Mouse (Mus musculus): ENCODE results near the gene Cadps2.

Gene Cadps2

DNA sequence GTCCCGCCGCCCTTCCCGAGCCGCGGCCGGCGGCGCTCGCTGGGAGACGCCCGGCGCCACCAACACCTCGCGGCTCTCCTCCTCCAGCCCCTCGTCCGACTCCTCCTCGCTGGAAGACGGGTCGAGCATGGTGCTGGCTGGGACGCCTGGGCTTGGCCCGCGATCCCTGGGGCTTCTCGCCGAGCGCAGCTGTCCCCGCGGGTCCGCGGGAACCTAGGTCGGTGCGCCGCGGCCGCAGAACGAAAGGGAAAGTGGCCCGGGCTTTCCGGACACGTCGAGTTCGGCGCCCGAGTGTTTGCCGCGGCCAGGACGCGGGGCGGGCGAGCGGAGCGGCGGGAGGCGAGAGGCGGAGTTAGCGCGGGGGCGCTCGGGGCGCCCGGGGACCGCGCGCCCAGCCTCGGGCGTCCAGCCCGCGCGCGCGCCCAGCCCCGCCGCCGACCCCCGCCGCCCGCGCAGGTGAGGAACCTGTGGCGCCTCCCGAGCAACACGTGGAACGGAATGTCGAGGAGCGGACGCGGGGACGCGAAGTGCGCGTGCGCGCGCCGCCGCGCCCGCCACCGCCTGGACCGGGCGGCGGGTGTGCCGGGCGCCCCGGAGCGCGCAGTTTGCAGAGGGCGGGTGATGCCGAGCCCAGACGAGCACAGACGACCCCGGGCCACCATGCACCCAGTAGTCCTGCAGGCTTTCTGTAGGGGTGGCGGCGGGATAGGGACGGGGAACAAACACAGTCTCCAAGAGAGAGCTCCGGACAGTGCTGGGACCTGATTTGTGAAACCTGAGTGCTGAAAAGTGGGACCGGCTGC lies at the start of gene Cadps2:
TSS of gene Cadps2 (minus strand) at position 413 of the 803 bp plus-strand sequence.
- DNase-seq (ENCODE audit: low read depth, low spot score), result no peak

DNA sequence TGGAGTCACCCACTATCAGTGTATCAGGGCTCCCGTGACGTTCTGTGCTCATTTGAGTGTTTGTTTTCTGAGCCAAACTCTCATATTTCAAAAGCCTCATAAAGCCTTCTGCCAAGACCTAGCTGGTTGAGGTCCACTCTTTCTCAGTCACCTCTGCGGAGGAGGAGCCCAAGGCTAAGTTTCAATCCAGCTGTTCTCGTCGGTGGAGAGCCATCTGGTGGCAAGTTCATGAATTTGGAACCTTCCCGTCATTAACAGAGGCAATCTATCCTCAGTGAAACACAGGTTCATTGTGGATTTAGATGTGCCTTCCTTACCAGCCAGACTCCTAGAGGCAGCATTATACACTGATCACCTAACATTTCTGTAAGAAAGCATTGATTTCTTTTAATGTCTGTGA lies 47.2 kb upstream of the Cadps2 start:
- DNase-seq (ENCODE audit: low read depth, low spot score), result peak; percentile 13

GRCm38 (mm10) chr6:23876765-23877408 lies 37.7 kb upstream of the Cadps2 start:
- no peak for DNase-seq (ENCODE audit: low read depth, low spot score)

DNA sequence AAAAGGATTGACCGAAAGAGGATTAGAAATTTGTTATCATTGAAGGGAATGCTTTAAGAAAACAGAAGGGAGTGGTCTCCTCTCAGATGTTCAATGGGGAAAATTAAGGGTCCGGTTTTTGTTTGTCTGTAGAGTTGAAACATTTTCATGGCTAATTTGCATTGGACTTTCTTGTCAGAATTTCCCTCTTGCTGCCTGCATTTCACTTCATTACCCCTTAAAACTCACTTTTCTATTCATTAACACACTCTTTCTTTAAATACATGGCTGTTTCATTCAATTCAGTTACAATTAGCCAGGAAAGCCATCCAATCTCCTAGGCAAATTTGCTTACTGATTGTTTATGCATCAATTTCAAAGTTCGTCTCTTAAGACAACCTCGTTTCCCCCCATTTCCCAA lies 37.1 kb upstream of the Cadps2 start:
- no peak for DNase-seq (ENCODE audit: low read depth, low spot score)

GRCm38 (mm10) chr6:23873812-23874211 lies 34.6 kb upstream of the Cadps2 start:
- no peak for DNase-seq (ENCODE audit: low read depth, low spot score)

- no peak for DNase-seq (ENCODE audit: low read depth, low spot score)
Measured at GRCm38 (mm10) chr6:23873231-23873630, 34.0 kb upstream of the Cadps2 start.

GRCm38 (mm10) chr6:23869971-23870370 lies 30.8 kb upstream of the Cadps2 start:
- no peak for DNase-seq (ENCODE audit: low read depth, low spot score)

- DNase-seq (ENCODE audit: low read depth, low spot score), result no peak
Measured at GRCm38 (mm10) chr6:23866298-23866697, 27.1 kb upstream of the Cadps2 start.

DNA sequence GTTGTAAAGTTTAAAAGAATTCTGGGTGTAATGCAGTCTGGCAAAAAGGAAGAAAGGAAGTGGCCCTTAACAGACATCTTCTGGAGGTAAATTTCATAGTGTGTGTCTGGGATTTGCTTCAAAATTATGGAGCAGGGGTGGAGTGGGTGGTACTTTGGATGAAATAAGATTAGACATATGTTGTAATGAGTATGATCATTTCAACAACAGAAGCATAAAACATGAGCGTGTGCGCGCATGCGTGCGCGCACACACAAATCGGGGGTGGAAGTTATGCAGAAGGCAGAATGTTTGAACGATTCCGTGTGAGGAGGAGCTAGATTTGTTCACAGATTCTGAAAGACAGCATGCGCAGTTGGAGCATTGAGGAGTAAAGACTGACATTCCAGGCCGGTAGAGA lies 14.2 kb upstream of the Cadps2 start:
- DNase-seq (ENCODE audit: low read depth, low spot score), result no peak

- no peak for DNase-seq (ENCODE audit: low read depth, low spot score)
Measured at GRCm38 (mm10) chr6:23840001-23840400, 780 bp upstream of the Cadps2 start.

GRCm38 (mm10) chr6:23838401-23839008 lies 716 bp downstream of the Cadps2 start:
- no peak for DNase-seq (ENCODE audit: low read depth, low spot score)

- no peak for DNase-seq (ENCODE audit: low read depth, low spot score)
Measured at GRCm38 (mm10) chr6:23837631-23838030, 1.6 kb downstream of the Cadps2 start.

DNA sequence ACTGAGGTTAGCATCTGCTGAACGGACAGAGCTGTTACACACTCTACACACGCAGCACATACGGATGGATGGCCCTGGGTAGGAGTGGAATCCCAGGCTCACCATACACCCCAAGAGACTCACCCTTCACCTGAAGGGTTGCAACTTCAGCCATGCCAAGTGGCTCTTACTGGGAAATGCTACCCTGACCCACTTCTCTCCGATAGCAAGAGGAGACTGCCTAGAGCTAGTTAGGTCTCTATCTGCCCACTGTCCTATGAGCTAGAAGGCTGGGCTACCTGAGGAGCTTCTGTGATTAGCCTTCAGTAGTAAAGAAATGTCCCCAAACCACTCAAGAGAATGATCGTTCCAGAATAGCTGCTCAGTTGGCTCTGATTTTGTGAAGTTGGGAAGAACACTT lies 2.1 kb downstream of the Cadps2 start:
- no peak for DNase-seq (ENCODE audit: low read depth, low spot score)

GRCm38 (mm10) chr6:23836694-23837093 lies 2.5 kb downstream of the Cadps2 start:
- no peak for DNase-seq (ENCODE audit: low read depth, low spot score)

DNA sequence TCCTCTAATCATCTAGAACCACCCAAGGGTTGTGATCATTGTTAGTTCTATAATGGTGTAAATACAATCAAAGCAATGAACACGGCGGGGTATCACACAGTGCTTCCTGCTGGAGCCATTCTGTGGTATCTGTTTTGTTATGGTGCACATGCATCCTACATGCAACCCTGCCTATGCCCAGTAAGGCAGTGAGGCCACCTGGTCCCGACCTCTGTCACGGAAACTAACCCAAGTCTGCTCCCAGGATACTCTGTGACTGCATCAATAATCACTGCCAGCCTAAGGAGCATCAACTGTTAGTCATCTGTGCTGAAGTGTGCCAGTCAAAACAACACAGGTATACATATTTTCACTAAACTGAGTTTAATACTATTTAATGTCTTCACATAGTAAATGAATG lies 3.7 kb downstream of the Cadps2 start:
- no peak for DNase-seq (ENCODE audit: low read depth, low spot score)

DNA sequence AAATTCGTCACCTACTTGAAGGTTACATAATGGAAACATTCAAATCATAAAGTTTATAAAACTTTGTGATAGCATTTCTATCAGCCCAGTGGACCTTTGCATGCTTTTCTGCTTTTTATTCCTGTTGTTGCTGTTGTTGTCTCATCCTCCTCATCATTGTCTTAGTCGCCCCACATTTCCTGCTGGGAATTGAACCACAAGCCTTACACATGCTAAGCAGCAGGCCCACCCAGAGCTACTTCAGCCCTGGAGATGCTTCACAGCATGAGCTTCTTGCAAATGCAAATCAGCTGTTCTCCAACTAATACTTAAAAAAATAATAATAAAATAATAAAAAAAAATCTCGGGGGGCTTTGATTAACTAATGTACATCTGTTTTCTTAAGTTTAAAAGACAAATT lies 8.5 kb downstream of the Cadps2 start:
- no peak for DNase-seq (ENCODE audit: low read depth, low spot score)

- no peak for DNase-seq (ENCODE audit: low read depth, low spot score)
Measured at GRCm38 (mm10) chr6:23829338-23829737, 9.9 kb downstream of the Cadps2 start.

DNA sequence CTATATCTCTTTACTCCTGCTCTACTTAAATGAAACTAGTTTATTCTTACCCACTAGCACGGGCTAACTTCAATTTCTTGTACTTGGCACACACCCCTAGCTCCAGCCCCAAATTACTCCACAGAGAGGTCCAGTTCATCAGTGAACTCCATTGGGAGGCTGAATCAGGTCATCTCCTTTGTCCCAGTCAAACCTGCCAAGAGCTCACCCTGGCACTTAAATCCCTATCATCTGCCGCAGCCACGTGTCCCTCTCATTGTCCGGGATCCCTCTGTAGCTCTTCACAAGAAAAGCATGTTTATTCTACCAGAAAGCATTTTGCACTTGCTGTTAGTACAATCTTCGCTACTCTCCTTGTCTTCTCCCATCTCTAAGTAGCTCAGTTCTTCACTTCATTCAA lies 17.4 kb downstream of the Cadps2 start:
- no peak for DNase-seq (ENCODE audit: low read depth, low spot score)

- DNase-seq (ENCODE audit: low read depth, low spot score), result no peak
Measured at GRCm38 (mm10) chr6:23810087-23810486, 29.1 kb downstream of the Cadps2 start.

- no peak for DNase-seq (ENCODE audit: low read depth, low spot score)
Measured at GRCm38 (mm10) chr6:23809344-23809743, 29.9 kb downstream of the Cadps2 start.

DNA sequence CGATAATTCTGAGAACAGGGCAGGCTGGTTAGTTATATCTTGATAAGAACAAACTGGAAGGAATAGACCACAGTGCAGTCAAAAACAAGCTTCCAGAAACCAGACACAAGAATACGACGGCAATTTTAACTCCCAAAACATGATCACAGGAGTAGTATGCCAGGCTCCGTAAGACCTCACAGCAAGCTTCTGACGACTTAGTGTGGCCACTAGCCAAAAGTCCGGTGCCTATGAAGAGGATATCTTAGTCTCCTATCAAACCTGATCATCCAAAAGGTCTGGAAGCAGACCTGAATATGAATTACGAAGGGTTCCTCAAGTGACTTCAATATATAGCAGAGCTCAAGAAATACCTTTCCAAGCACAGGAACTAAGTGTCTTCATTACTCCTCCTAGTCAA lies 33.9 kb downstream of the Cadps2 start:
- DNase-seq (ENCODE audit: low read depth, low spot score), result no peak

DNA sequence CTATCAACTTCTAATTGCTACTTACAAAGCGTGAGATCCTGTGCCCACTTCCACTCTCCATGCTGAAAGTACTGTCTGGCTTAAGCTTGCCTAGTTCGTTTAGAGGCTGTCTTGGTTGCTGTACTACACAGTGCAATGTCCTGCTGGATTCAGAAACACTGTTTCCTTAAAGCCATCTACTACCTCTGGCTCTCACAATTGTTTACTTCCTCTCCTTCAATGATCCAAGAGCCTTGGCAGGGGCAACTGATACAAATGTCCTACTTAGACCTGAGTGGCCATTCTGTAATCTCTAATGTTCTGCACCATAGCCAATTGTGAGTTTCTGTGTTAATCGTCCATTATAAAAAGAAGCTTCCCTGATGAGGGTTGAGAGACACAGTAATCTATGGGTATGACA lies 47.4 kb downstream of the Cadps2 start:
- DNase-seq (ENCODE audit: low read depth, low spot score), result no peak

GRCm38 (mm10) chr6:23777641-23778040 lies 61.6 kb downstream of the Cadps2 start:
- no peak for DNase-seq (ENCODE audit: low read depth, low spot score)

Measured in 3T3-L1 (cell line).